Mouse (Mus musculus) liver, postnatal 0 days (tissue): ENCODE data around the gene Spats2. TPM values are rescaled to one million over a fixed set of nuclear protein-coding genes. Genes with fewer than 3 reads are reported as not detected.
"Not testable (repeated sequence)": the region's sequence is repeated elsewhere in the genome, so short reads cannot be mapped to it uniquely, and the experiment has no call there.

ENCODE experiments used
- ATAC-seq: fragments of 200-750 bp; cut with Nextera tagmentation; 2 replicates; pipeline ENCODE4 v1.8.0; 2017; ENCODE audit warnings: mild to moderate bottlenecking, moderate library complexity
- DNase-seq: peaks from one replicate; pipeline ENCODE4 v3.0.0-alpha.2; 2016
- H3K27ac ChIP-seq: fragments of 300-500 bp; sonication (generic); 2 replicates; pipeline ENCODE4 v1.5.1; 2014; ENCODE audit warnings: antibody characterized with exemption, moderate library complexity, mild to moderate bottlenecking, low read depth
- H3K27me3 ChIP-seq: fragments of 300-500 bp; sonication (generic); 2 replicates; pipeline ENCODE4 v1.6.1; 2014; ENCODE audit warnings: low read length, control low read depth, mixed read lengths; ENCODE audit not compliant: insufficient read depth
- H3K36me3 ChIP-seq: fragments of 300-500 bp; sonication (generic); replicated peaks from 2 replicates; pipeline ENCODE4 v1.6.1; 2014; ENCODE audit warnings: mild to moderate bottlenecking, control low read depth, low read length, moderate library complexity, mixed read lengths; ENCODE audit not compliant: insufficient read depth
- H3K4me1 ChIP-seq: fragments of 300-500 bp; sonication (generic); 2 replicates; pipeline ENCODE4 v1.6.1; 2014; ENCODE audit warnings: antibody characterized with exemption, mild to moderate bottlenecking, control low read depth; ENCODE audit not compliant: insufficient read depth
- H3K4me2 ChIP-seq: fragments of 300-500 bp; sonication (generic); 2 replicates; pipeline ENCODE4 v1.6.1; 2014; ENCODE audit warnings: low read depth, mild to moderate bottlenecking, low read length, moderate library complexity, mixed read lengths
- H3K4me3 ChIP-seq: fragments of 300-500 bp; sonication (generic); 2 replicates; pipeline ENCODE4 v1.5.1; 2014; ENCODE audit warnings: low read depth, low read length
- H3K9ac ChIP-seq: fragments of 300-500 bp; sonication (generic); replicated peaks from 2 replicates; pipeline ENCODE4 v1.6.1; 2014; ENCODE audit warnings: mild to moderate bottlenecking, moderate library complexity
- H3K9me3 ChIP-seq: fragments of 300-500 bp; sonication (generic); 2 replicates; pipeline ENCODE4 v1.6.1; 2016; ENCODE audit warnings: mild to moderate bottlenecking, control low read depth, low read length, mixed read lengths
- CTCF ChIP-seq: sonication (generic); IDR thresholded peaks from 2 replicates; pipeline ENCODE4 v1.5.1; 2016; ENCODE audit warnings: antibody characterized with exemption, low read depth
- EP300 ChIP-seq: IDR thresholded peaks from 2 replicates; pipeline ENCODE4 v1.6.1; 2016; ENCODE audit warnings: antibody characterized with exemption, low read depth, mild to moderate bottlenecking
- WGBS: fragments of 180-500 bp; shearing (Covaris S2); extraction: QIAGEN DNeasy Blood & Tissue Kit; methylation state at CpG from one replicate; pipeline ENCODE4 v1.1.7; 2014; ENCODE audit not compliant: insufficient replicate concordance; 5-methylcytosine and 5-hydroxymethylcytosine counted together
- polyA plus RNA-seq: library from polyadenylated mRNA; unstranded; fragments of >200 nt; fragmentation: Nextera tagmentation; extraction: Ambion mirVana; gene quantifications from 2 replicates; pipeline ENCODE4 v1.2.1, GENCODE M21; 2015

The Spats2 gene
- polyA plus RNA-seq = 4.0 and 4.7 TPM in 2 replicates

- Histone ChIP-seq H3K4me2 (peak within 1 kb of the TSS; percentile 85), H3K27me3 (peaks cover 4% of the 10 kb centered on the region; the same call in 1 of the 2 replicates), H3K9ac (peak within 1 kb of the TSS; percentile 80), H3K27ac (peak within 1 kb of the TSS; percentile 85), H3K4me3 (peak within 1 kb of the TSS; percentile 68), H3K9me3 (no peaks in the 10 kb centered on the region), H3K4me1 (peaks cover 7% of the 10 kb centered on the region; the same call in 1 of the 2 replicates), H3K36me3 (no peaks in the 10 kb centered on the region)
- ATAC-seq (peak; percentile 9; the same call in 1 of the 2 replicates), DNase-seq (no peak)
- no peak for TF ChIP-seq EP300
- TF ChIP-seq CTCF = no peak
- 2% methylated on average over 12 of the region's 12 CpGs for WGBS
These were observed at the start of gene Spats2 for GRCm38 (mm10) chr15:99125711-99126080. Gene Spats2, plus strand, starts transcription at chr15:99125916.

GRCm38 (mm10) chr15:99076011-99076410 is 49.7 kb upstream of the Spats2 start:
- peak overlapping the region; percentile 78; the same call in 1 of the 2 replicates for H3K9ac ChIP-seq
- not testable (repeated sequence) for H3K27me3 ChIP-seq, DNase-seq, H3K9me3 ChIP-seq, H3K27ac ChIP-seq, ATAC-seq
- peaks cover 10% of the 10 kb centered on the region for H3K4me1 ChIP-seq
- H3K36me3 ChIP-seq = peaks cover 18% of the 10 kb centered on the region; the same call in 1 of the 2 replicates
- 96% methylated on average over 3 of the region's 3 CpGs for WGBS
- peak overlapping the region; percentile 69; the same call in 1 of the 2 replicates for H3K4me3 ChIP-seq
- peak overlapping the region; percentile 78 for H3K4me2 ChIP-seq

GRCm38 (mm10) chr15:99078181-99078910 is 47.4 kb upstream of the Spats2 start:
- Histone ChIP-seq H3K27ac (no peak overlapping the region), H3K36me3 (peaks cover 28% of the 10 kb centered on the region; the same call in 1 of the 2 replicates), H3K27me3 (no peaks in the 10 kb centered on the region), H3K4me2 (no peak overlapping the region), H3K9me3 (no peaks in the 10 kb centered on the region), H3K4me3 (no peak overlapping the region), H3K9ac (no peak overlapping the region), H3K4me1 (peaks cover 10% of the 10 kb centered on the region)
- ATAC-seq (no peak), DNase-seq (no peak)
- 75% methylated on average over 14 of the region's 15 CpGs for WGBS
- TF ChIP-seq EP300 = no peak
- TF ChIP-seq CTCF = no peak

DNA sequence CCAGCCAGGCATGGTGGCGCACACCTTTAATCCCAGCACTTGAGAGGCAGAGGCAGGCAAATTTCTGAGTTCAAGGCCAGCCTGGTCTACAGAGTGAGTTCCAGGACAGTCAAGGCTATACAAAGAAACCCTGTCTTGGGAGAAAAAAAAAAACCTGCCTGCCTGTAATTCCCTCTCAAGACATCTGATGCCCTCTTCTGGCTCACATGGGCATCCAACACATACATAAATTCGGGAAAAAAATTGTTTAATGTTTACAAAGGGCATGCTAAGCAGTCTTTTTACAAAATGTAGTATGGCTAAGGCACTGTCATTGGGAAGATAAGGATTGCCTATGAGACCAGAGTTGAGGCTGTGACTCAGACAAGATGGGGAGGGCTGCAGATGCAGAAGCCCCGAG is 45.9 kb upstream of the Spats2 start:
- ATAC-seq = no peak
- H3K4me2 ChIP-seq = no peak overlapping the region
- no peak overlapping the region for H3K27ac ChIP-seq
- DNase-seq = no peak
- TF ChIP-seq EP300 (no peak), CTCF (no peak)
- peaks cover 28% of the 10 kb centered on the region; the same call in 1 of the 2 replicates for H3K36me3 ChIP-seq
- H3K27me3 ChIP-seq = peaks cover 7% of the 10 kb centered on the region; the same call in 1 of the 2 replicates
- H3K4me1 ChIP-seq = peaks cover 10% of the 10 kb centered on the region
- H3K9ac ChIP-seq = no peak overlapping the region
- H3K4me3 ChIP-seq = no peak overlapping the region
- WGBS = 70% methylated on average over 3 of the region's 3 CpGs
- no peaks in the 10 kb centered on the region for H3K9me3 ChIP-seq

DNA sequence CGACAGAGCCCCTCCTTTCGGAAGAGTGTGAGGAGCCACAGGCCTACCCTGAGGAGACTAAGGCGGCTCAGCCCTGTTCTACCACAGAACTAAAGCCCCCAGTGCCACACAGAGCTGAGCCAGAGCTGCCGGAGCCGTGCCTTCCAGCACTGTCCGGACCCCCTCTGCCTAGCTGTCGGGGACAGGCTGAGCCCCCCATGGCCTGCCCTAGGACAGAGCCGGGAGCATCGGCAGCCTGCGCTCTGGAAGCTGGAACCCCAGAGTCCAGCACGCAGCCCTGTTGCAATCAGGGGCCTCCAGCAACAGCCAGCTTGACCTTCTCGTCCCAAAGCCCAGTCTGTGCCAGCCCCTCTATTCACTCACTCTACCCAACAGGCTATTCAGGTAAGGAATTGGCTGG is 43.4 kb upstream of the Spats2 start:
- H3K9me3 ChIP-seq = no peaks in the 10 kb centered on the region
- WGBS = 92% methylated on average over 11 of the region's 12 CpGs
- no peak overlapping the region for H3K27ac ChIP-seq
- ATAC-seq = no peak
- H3K9ac ChIP-seq = no peak overlapping the region
- H3K36me3 ChIP-seq = peaks cover 24% of the 10 kb centered on the region; the same call in 1 of the 2 replicates
- no peak overlapping the region for H3K4me3 ChIP-seq
- TF ChIP-seq CTCF (no peak), EP300 (no peak)
- H3K27me3 ChIP-seq = peaks cover 22% of the 10 kb centered on the region
- H3K4me2 ChIP-seq = no peak overlapping the region
- DNase-seq = no peak
- peaks cover 6% of the 10 kb centered on the region for H3K4me1 ChIP-seq

DNA sequence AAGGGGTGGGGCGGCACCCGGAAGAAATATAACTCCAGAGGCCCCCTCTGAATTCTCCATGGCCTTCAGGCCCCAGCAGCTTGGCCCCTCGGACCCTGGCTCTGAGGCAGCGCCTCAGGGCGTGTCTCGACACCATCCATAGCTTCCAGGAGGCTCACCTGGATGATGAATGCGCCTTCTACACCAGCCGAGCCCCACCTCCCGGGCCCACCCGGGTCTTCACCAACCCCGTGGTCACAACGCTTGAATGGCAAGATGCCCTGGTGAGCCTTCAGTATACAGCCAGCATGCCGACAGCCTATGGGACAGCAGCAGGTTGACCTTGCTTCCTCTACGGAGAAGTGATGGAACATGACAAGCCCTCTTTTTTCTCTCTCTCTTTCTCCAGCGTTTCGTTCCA is 42.9 kb upstream of the Spats2 start:
- Histone ChIP-seq H3K4me2 (no peak overlapping the region), H3K27ac (no peak overlapping the region), H3K27me3 (peaks cover 27% of the 10 kb centered on the region), H3K9ac (no peak overlapping the region), H3K9me3 (no peaks in the 10 kb centered on the region), H3K36me3 (peaks cover 21% of the 10 kb centered on the region; the same call in 1 of the 2 replicates), H3K4me3 (no peak overlapping the region), H3K4me1 (peaks cover 6% of the 10 kb centered on the region)
- no peak for ATAC-seq
- WGBS = 93% methylated on average over 16 of the region's 16 CpGs
- TF ChIP-seq CTCF = no peak
- no peak for DNase-seq
